Mouse (Mus musculus): Measurements from ENCODE around the gene Fam84b.

Fam84b gene

DNA sequence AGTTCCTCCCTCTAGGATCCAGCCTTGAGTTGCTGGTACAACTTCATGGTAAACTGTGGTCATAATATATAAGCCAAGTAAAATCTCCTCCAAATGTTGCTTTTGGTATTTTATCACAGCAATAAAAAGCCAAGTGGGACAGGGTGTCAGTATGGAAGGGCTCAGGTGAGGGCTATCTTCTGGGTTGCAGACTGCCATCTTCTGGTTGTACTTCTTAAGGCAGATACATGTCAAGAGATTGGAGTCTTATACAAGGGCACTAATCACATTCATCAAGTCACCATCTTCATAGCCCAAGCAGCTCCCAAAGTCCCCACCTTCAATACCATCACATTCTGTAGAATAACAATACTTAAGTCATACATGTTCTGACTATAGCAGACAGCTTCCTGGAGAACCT, 21.0 kb downstream of the Fam84b start:
- DNase-seq (ENCODE audit: low spot score in 2 of 2), result no peak

DNA sequence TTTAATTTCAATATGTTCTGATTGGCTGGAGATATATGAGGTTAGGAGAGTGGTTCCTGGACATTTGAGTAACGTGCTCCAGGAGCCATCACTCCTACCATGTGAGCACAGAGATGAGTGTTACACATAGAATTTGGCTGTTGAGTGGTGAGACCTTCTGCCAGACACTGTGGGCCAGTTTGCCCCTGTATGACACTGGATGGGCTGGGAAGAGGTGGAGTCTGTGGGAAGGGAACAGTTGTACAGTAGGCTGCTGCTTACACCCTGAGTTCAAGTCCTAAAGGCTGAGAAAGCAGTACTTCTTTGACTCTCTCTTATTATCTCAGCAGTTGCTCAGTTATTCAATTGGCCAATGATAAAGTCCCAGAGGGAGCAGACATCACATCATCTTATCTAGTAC, 27.4 kb downstream of the Fam84b start:
- DNase-seq (ENCODE audit: low spot score in 2 of 2), result no peak

DNA sequence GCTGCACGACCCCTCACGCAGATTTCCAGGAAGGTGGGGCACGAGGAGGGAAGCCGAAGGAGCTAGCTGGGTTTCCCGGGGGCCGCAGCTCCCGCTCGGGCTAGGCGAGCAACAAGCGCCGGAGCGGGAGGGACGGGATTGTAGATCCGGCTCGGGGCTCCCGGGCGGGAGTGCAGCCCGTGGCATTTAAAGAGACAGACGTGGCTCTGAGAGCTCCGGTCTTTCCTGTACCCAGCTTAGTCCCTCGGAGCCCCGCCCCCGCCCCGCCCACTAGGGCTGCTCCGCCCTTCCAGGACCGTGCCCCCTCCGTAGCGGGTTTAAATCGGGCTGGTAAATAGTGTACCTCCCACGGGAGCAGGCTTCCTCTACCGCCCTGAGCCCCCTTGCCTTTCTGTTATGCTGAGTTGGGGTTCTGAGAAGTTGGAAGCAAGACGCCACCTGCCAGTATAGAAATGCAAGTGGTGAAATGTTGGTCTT, 28.8 kb downstream of the Fam84b start:
- DNase-seq (ENCODE audit: low spot score in 2 of 2), result peak; percentile 85 to 87

DNA sequence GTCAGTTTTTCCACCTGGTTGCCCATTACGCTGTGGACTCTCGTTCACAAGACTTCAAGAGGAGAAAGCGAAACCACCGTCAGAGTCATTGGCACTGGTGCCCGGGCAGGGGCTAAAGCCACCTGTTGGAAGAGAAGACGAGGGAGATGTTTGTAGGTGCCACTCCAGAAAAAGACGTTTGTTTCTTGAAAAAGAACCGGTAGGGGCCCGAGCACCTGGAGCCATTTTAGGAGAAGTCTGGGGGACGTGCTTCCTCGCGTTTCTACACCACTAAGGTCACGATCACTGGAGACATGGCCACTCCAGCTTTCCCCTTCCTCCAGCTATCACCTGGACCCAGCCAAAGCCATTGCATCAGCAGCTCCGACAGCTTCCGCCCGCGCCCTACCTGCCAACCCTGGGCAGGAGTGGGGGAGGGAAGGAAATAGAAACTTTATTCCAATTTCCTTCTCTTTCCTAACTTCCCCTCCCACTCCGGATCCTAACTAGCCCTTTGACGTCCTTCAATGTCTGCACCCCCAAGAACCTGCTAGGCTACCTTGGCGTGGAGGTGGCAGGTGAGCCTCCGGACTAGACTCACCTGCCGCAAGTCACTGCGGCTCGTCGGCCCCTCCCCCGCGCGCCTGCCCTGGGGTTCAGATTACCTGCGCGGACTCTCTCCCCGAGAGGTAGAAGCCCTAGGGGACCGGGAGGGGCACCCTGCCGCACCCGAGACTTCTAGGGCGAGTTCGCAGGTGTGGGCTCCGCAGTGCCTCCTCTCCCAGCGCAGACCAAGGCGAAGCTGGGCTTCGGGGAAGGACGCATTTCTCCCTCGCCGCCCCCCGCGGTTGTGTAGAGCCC, 29.5 kb downstream of the Fam84b start:
- DNase-seq (ENCODE audit: low spot score in 2 of 2), result peak in 1 of 2 experiments; percentile 12

DNA sequence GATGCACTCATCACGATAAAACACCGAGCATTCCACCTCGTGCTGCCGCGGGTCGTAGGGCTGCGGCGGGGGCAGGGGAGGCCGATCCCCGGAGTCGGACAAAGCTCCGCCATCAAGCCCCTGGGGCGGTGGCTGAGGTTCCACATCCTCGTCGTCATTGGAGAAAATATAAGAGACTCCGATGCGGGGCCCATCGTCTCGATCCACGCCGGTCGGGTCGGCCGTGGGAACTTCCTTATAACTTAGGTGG, 30.0 kb downstream of the Fam84b start:
- peak in 1 of 2 experiments; percentile 18 for DNase-seq (ENCODE audit: low spot score in 2 of 2)

DNA sequence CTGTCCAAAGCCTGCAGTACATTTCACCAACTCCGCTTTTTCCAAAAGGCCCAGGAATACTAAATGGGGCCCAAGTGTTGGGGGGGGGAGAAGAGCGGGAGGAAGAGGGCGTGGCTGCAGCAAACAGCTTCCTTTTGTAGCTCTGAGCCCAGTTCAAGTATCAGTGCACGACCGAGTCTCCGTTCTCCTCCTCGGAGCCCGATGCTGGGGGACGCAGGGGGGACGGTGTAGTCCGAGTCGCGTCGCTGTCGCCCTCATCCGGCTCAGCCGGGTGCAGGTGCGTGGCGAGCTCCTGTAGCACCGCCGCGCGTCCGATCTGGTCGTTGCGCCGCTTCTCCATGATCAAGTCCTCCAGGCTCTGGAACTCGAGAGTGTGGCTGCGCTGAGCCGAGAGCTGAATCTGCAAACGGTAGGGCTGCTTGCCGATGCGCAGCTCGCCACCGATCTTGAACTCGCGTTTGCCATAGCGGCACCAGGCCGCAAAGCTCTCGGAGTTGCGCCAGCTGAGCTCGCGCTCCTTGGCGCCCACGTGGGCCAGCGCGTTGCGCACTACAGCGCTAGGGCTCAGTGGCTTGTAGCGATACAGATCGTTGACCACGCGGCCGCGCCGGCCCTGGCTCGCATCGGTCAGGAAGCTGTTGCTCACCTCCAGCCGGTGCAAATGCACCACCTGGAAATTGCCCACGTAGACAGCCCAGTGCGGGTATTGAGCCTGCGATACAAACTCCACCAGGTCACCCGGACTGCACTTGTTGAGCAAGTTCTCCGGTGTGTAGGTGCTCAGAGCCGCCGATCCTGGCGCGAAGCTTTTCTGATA, 30.6 kb downstream of the Fam84b start:
- peak; percentile 69 to 73 for DNase-seq (ENCODE audit: low spot score in 2 of 2)

DNA sequence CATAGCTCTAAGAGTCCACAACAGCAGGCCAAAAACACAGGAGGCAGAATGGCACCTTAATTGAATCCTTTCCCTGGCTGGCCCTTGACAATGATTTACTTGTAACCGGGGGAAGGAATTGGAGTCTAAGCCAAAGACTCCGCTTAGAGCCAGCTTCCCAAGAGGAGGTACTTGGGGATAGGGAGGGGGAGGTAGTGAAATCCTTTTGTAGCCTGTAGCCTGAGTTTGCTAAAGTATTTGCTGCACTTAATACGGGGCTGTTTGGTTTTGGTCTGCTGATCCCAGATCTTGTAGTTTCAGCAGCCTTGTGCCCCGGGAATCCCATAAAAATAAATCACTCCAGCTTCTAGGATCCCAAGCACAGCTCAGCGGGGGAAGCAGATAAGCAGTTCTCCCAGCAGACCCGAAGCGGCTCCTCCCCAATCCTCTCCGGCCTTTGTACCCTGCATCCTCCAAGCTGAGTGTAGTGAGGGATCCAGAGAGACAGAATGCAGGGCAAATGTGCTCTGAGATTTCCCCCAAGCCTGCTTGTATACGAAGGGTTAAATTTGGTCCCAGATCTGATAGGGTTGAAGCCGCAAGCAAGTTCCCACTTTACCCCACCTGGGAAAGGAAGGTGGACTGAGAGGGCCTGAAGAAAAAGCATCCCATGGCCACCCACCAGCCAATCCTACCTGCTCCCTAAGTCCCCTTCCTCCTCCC, 31.3 kb downstream of the Fam84b start:
- DNase-seq (ENCODE audit: low spot score in 2 of 2), result peak; percentile 11 to 16

DNA sequence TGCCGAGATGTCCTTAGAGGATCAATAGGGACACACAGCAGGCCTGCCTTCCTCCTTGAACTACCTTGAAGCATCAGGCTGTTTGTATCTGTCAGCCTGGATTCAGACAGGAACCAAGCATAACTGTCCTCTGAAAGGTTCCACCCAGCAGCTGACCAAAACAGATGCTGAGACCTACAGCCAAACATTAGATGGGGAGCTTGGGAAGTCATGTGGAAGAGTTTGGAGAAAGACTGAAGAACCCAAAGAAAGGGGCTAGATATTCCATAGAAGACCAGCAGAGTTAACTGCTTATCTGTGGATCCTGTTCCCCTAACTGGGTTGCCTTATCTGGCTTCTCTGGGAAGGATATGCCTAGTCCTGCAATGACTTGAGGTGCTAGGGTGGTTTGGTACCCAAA, 35.1 kb downstream of the Fam84b start:
- DNase-seq (ENCODE audit: low spot score in 2 of 2), result no peak

DNA sequence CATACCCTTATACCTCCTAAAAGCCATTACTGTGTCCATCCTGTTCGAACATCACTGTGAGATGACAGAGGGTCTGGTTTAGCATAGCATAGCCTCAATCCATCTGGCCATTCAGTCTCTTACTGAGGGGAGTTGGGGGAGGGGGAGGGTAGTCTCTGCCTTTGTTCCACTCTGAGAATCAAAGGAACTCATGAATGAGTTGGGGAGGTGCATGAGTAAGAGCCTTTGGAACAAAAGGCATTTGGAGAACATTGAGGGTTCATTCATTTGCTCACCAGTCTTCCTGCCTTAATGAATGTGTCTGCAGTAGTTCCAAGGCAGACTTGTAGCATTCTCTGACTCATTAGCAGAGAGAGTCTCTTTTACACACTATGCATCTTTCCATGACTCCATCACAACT, 37.1 kb downstream of the Fam84b start:
- DNase-seq (ENCODE audit: low spot score in 2 of 2), result no peak

DNA sequence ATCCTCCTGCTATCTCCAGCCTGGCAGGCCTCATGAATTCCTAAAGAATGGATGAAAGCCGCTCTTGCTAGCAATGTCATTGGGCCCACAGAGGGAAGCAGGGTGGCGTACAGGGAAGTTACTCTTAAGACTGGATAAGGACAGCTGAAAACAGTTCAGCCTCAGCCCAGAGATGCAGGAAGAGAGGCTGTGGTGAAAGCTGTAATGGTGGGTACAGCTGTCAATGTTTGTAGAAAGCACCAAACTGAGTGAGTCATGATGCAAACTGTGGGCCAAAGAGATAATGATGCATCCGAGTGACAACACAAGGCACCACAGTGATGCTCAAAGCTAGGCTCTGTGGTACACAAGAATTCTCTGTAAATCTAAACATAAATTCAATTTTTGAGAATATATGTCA, 39.0 kb downstream of the Fam84b start:
- no peak for DNase-seq (ENCODE audit: low spot score in 2 of 2)

DNA sequence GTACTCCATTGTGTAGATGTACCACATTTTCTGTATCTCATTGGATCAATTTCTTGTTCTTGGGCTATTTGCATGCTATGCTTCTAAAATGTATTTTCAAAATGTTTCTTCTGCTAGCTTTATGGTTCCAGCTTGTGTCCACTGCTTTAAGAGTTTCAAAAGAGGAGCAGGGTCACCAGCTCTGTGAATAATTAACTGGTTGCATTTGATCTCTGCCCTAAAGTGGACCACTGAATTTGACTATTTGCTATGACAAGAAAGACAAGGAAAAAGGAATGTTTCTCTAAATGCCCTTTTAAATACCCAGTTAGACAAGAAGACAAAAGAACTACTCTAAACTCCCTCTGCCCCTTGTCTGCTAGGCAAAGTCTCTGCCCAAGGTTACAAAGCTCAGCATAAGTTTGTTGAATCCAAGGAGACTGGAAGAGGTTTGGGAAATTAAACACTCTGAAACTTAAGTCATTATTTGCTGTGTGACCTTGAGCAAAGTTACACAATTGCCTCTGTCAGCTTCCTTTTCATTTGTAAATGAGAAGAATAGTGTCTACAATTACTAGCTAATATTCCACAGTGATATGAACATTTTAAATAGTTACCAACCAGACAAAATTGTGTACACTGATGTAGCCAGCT, 60.4 kb downstream of the Fam84b start:
- no peak for DNase-seq (ENCODE audit: low spot score in 2 of 2)

DNA sequence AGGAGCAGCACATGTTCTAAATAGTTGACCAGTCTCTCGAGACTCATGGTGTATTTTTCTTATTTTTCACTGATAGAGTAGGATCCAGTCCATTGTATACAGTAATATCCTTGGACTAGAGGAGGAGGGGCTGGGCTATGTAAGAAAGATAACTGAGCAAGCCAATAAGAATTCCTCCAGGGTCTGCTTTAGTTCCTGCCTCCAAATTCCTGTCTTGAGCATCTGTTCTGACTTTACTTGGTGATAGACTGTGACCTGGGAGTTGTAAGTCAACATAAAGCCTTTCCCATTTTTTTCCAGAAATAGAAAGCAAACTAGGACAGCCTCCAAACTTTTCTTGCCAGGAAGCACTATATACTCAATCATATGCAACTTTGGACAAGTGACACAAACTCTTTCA, 64.5 kb downstream of the Fam84b start:
- no peak for DNase-seq (ENCODE audit: low spot score in 2 of 2)

DNA sequence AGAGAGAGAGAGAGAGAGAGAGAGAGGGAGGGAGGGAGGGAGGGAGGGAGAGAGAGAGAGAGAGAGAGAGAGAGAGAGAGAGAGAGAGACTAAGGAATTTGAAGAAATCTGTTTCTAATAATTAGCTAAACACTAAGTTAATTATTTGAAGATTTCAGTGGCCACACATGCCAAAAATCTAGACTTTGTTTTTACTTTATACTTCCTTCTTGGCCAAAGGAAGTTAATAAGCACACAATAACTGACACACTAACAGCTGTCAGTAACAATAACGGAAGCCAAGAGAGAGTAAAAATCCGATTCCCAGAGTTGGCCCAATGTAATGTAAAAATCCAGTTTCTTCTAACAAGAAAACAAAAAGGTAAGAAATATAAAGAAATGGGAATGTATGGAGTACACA, 69.8 kb downstream of the Fam84b start:
- no peak for DNase-seq (ENCODE audit: low spot score in 2 of 2)

DNA sequence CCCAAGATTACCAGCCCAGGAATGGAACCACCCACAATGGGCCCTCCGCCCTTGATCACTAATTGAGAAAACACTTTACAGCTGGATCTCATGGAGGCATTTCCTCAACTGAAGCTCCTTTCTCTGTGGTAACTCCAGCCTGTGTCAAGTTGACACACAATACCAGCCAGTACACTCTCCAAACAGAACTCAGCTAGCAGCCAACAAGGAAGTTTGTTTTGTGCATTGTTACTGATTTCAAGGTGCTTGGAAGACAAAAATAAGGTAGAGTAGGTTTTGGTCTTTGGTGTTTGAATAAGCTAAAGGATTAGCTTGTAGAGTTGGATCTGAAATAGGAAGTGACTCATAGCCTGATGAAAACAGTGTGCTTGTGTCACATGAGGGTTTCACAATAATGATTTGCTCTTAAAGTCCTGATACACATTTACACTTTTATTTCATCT, 74.0 kb downstream of the Fam84b start:
- DNase-seq (ENCODE audit: low spot score in 2 of 2), result no peak

DNA sequence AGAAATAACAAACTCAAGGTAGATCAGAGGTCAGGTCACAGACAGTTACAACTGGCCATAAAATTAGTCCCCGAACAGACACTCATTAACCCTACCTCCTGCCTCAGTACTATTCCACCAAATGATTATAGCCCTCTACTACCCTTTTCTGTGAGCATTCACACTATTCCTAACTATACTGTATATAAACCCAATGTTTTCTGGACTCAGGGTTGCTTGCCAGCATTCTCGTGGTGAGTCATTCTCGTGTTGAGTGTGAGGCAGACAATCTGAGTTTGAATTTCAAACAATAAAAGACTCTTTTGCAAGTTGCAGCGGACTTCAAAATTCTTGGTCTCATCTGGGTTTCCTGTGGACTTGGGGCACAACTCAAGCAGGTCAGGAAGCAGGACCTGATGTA, 74.5 kb downstream of the Fam84b start:
- DNase-seq (ENCODE audit: low spot score in 2 of 2), result no peak

Data from frontal cortex, postnatal 14 days (tissue).